Mouse (Mus musculus): Measurements from ENCODE around the gene Cacna2d4.

DNA sequence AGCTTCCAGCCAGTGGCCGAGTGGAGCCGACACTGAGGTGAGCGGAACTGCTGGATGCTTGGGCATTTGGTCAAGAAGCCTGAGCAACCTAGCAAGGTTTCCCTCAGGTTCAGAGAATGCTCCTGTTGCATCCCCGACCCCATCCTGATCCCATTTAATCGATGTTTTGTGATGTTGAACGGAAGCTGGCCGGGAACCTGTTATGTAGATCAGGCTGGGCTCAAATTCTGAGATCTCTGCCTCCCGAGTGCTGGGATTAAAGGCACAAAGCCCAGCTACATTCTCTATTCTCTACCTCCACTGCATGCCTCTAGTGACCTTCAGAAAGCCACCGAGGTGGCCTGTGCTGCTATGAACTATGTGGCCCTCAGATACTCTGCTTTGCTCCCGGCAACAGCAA lies 88.5 kb downstream of the Cacna2d4 start:
- TF ChIP-seq CTCF (IDR thresholded peaks at IDR 0.05; ENCODE audit: borderline replicate concordance, control insufficient read depth, extremely low read depth, insufficient read depth, low read length, poor library complexity) = no peak
- TF ChIP-seq POLR2A (IDR thresholded peaks at IDR 0.05; ENCODE audit: control insufficient read depth, extremely low read depth, insufficient read depth, low read length, poor library complexity) = no peak
